Comparison of ENCODE assay signal across 13 mouse cellular contexts in the genomic region with DNA sequence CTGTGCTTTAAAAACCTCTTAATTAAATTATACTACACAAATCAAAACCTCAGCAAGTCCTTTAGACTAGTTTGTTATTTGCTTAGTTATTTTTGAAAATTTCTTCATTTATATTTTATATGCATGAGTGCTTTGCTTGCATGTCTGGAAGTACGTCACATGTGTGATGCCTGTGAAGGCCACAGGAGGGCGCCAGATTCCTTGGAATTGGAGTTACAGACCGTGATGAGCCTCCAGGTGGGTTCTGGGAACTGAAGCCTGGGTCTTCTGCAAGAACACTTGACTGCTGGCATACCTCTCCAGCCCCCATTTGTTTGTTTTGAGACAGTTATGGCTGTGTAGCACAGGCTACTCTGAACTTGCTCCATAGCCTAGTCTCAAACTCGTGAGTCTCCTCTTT. TPM values are rescaled to one million over a fixed set of nuclear protein-coding genes. Genes with fewer than 3 reads are reported as not detected.
A peak's percentile ranks its signal among the peaks of the same experiment; 100 is the strongest.
DNase-seq lines count a peak whose midpoint lies in the region; ATAC-seq and TF ChIP-seq lines count a peak whose summit lies in the region.
"Had no signal": no experiment of that assay in that cellular context is flagged by ENCODE, and none has a peak within 500 bp of the region (broad histone marks: within the 10 kb centered on the region; RNA-seq: fewer than 3 reads in every experiment).

No protein-coding gene starts in this region.

- H3K9ac ChIP-seq in liver, postnatal 0 days (replicated peaks) = no peak overlapping the region
- H3K9ac ChIP-seq in CH12.LX (ENCODE audit: insufficient read depth, low read depth) = no peak overlapping the region
- H3K9ac ChIP-seq: neural tube, embryonic 13.5 days had no signal

- H3K9me3 ChIP-seq in liver, postnatal 0 days (ENCODE audit: low read length) = peaks cover 2% of the 10 kb centered on the region; the same call in 1 of the 2 replicates
- peaks cover 2% of the 10 kb centered on the region for H3K9me3 ChIP-seq in CH12.LX (replicated peaks; ENCODE audit: low read length)
- H3K9me3 ChIP-seq: neural tube, embryonic 13.5 days had no signal

- peak; percentile 59 for TF ChIP-seq RAD21 in CH12.LX (IDR thresholded peaks at IDR 0.05; ENCODE audit: low read depth, low read length)

- in situ Hi-C loops in CH12.LX (cut with MboI; ENCODE audit: low pct_ligation_motif_present, low pct_unique_long_range_greater_than_20kb, low sequenced_read_pairs) = loop anchor here (10.0 kb wide), 1 partner anchor 346 kb away; no protein-coding TSS in a partner anchor

- H3K27ac ChIP-seq in liver, postnatal 0 days (ENCODE audit: low read depth) = no peak overlapping the region
- no peak overlapping the region for H3K27ac ChIP-seq in CH12.LX (ENCODE audit: insufficient read depth, low read depth)
- H3K27ac ChIP-seq in cortical plate, adult 2 months (ENCODE audit: insufficient read depth, low read length) = no peak overlapping the region
- H3K27ac ChIP-seq: neural tube, embryonic 13.5 days had no signal

- TF ChIP-seq POLR2A in CH12.LX (IDR thresholded peaks at IDR 0.05; ENCODE audit: low read depth, low read length) = no peak
- no peak for TF ChIP-seq POLR2A in cortical plate, adult 2 months (IDR thresholded peaks at IDR 0.05; ENCODE audit: extremely low read depth, insufficient read depth, low read length)

- no peak overlapping the region for H3K4me2 ChIP-seq in liver, postnatal 0 days (ENCODE audit: low read depth, low read length)
- H3K4me2 ChIP-seq in CH12.LX (ENCODE audit: insufficient read depth, low read depth, poor library complexity, severe bottlenecking) = no peak overlapping the region
- H3K4me2 ChIP-seq: neural tube, embryonic 13.5 days had no signal

- no peaks in the 10 kb centered on the region for H3K4me1 ChIP-seq in liver, postnatal 0 days (ENCODE audit: insufficient read depth)
- H3K4me1 ChIP-seq in CH12.LX (ENCODE audit: control insufficient read depth in 1 of 2, insufficient read depth in 2 of 2) = peaks cover 0 to 5% of the 10 kb centered on the region in 2 experiments; a peak in 1 of 4 replicates
- no peaks in the 10 kb centered on the region for H3K4me1 ChIP-seq in cortical plate, adult 2 months (ENCODE audit: control insufficient read depth, insufficient read depth, low read length)
- H3K4me1 ChIP-seq: neural tube, embryonic 13.5 days had no signal

- H3K79me2 ChIP-seq in CH12.LX (replicated peaks; ENCODE audit: control insufficient read depth, extremely low read depth, insufficient read depth, poor library complexity, severe bottlenecking) = no peaks in the 10 kb centered on the region

- dilution Hi-C loops in CH12.LX (cut with MboI; ENCODE audit: extremely low pct_ligation_motif_present, extremely low pct_unique_long_range_greater_than_20kb, low sequenced_read_pairs) = no loop called here

- TF ChIP-seq CTCF in liver, postnatal 0 days (IDR thresholded peaks at IDR 0.05; ENCODE audit: low read depth) = peak; percentile 54
- peak; percentile 37 to 64; a peak in 3 of 4 replicates for TF ChIP-seq CTCF in CH12.LX (conservative IDR thresholded peaks at IDR 0.05 in 1 of 2, IDR thresholded peaks at IDR 0.05 in 1 of 2; ENCODE audit: low read depth in 2 of 2, low read length in 2 of 2)
- TF ChIP-seq CTCF in cortical plate, adult 2 months (IDR thresholded peaks at IDR 0.05; ENCODE audit: extremely low read depth, insufficient read depth, low read length) = 0 out of 2 replicates have a peak, but pooled peaks have one; percentile 16

- H3K36me3 ChIP-seq in liver, postnatal 0 days (replicated peaks; ENCODE audit: insufficient read depth, low read length) = no peaks in the 10 kb centered on the region
- H3K36me3 ChIP-seq in CH12.LX (replicated peaks in 1 of 2; ENCODE audit: control insufficient read depth in 1 of 2, insufficient read depth in 1 of 2, low read length in 1 of 2) = no peaks in the 10 kb centered on the region
- H3K36me3 ChIP-seq: neural tube, embryonic 13.5 days had no signal

- TF ChIP-seq EP300 in liver, postnatal 0 days (IDR thresholded peaks at IDR 0.05; ENCODE audit: low read depth) = no peak
- TF ChIP-seq EP300 in CH12.LX (IDR thresholded peaks at IDR 0.05; ENCODE audit: low read length) = no peak

- DNase-seq in embryo, embryonic 10.5 days (ENCODE audit: low spot score) = peak; percentile 14
- DNase-seq in embryo, embryonic 9.5 days (ENCODE audit: extremely low spot score) = no peak
- DNase-seq in liver, postnatal 0 days = peak; percentile 25
- DNase-seq in liver (no peak), CH12.LX (ENCODE audit: extremely low read depth) (peak; percentile 27)
- no peak for DNase-seq in frontal cortex, postnatal 14 days (ENCODE audit: low spot score in 2 of 2)
- DNase-seq: cerebellum, adult 11-12 months; kidney, adult 11 months had no signal

- no peak for ATAC-seq in liver, postnatal 0 days
- no peak for ATAC-seq in inflammation-experienced regulatory T-cells, adult 6 months

- 62% methylated on average over 4 of the region's 4 CpGs for WGBS in liver, postnatal 0 days (ENCODE audit: insufficient replicate concordance)

- H3K27me3 ChIP-seq in liver, postnatal 0 days (ENCODE audit: insufficient read depth, low read length) = no peaks in the 10 kb centered on the region
- H3K27me3 ChIP-seq in CH12.LX (replicated peaks) = no peaks in the 10 kb centered on the region
- H3K27me3 ChIP-seq: neural tube, embryonic 13.5 days had no signal

- H3K4me3 ChIP-seq in liver, postnatal 0 days (ENCODE audit: low read depth, low read length) = no peak overlapping the region
- H3K4me3 ChIP-seq in CH12.LX (replicated peaks in 1 of 3; ENCODE audit: low read depth in 2 of 3, low read length in 2 of 3, poor library complexity in 1 of 3) = no peak overlapping the region
- H3K4me3 ChIP-seq in cortical plate, adult 2 months (ENCODE audit: insufficient read depth, low read length) = no peak overlapping the region
- H3K4me3 ChIP-seq: neural tube, embryonic 13.5 days had no signal

TF ChIP-seq in CH12.LX, 34 proteins besides CTCF, POLR2A, EP300 and RAD21:
- TF ChIP-seq MAFK (IDR thresholded peaks at IDR 0.05; ENCODE audit: insufficient replicate concordance, low read length) (0 out of 2 replicates have a peak, but pooled peaks have one; percentile 12), USF2 (conservative IDR thresholded peaks at IDR 0.05; ENCODE audit: low read depth, low read length) (no peak), SMC3 (IDR thresholded peaks at IDR 0.05; ENCODE audit: low read depth, low read length) (peak; percentile 57), POLR2AphosphoS2 (IDR thresholded peaks at IDR 0.05; ENCODE audit: low read depth, low read length) (no peak), JUN (IDR thresholded peaks at IDR 0.05; ENCODE audit: insufficient read depth, low read depth, low read length) (no peak)

RNA-seq across cellular contexts. Expression of gene Stfa3, which starts 13.7 kb away (rescaled TPM):
- polyA plus RNA-seq in liver, postnatal 0 days (2015; fragmentation: Nextera tagmentation; extraction: Ambion mirVana) = 213 and 228 TPM in 2 replicates
- total RNA-seq in CH12.LX (2012; rRNA removed) (not detected in 2 replicates), CH12.LX (2014; rRNA removed) (not detected in 2 replicates)
- not detected in 2 replicates for polyA plus RNA-seq in CH12.LX (2012; ENCODE audit: insufficient read length, low read depth)
- not detected in 2 replicates for polyA plus RNA-seq in cortical plate, adult 2 months (2012; rRNA removed)
- polyA plus RNA-seq in inflammation-experienced regulatory T-cells, adult 6 months (2017; shearing (Covaris generic)) = not detected
- total RNA-seq: heart, adult 18-20 months; left cerebral cortex, postnatal 14 days had no signal

Comparison
In these comparisons a context has a peak if more than half of its experiments do, and no peak if none do; other contexts are left out.
1. DNase-seq: peak in embryo, embryonic 10.5 days (single experiment), liver, postnatal 0 days (single experiment) and CH12.LX (single experiment); none in embryo, embryonic 9.5 days (single experiment), liver (single experiment) and frontal cortex, postnatal 14 days (0 of 2).
2. RNA of gene Stfa3, which starts 13.7 kb away (polyA plus RNA-seq): 213 to 228 TPM in liver, postnatal 0 days; not detected in CH12.LX, not detected in cortical plate, adult 2 months and not detected in inflammation-experienced regulatory T-cells, adult 6 months; every median in the first group is over 100 times any median in the second.
3. Peak in every context shown above with its lines, with median percentiles within 50 percentile points of each other: CTCF ChIP-seq.